Mouse (Mus musculus) E14TG2a.4 (cell line): ENCODE data around the gene Crb2.

Experiments
- CTCF ChIP-seq: conservative IDR thresholded peaks from 2 replicates; pipeline ENCODE4 v1.5.1; 2014; ENCODE audit warnings: low read length
- NANOG ChIP-seq: IDR thresholded peaks from 2 replicates; pipeline ENCODE4 v1.6.1; 2014; ENCODE audit warnings: borderline replicate concordance, low read length, mixed read lengths

GRCm38 (mm10) chr2:37776016-37776415, at the start of gene Crb2:
- TF ChIP-seq CTCF: no peak
- no peak for TF ChIP-seq NANOG
